Mouse (Mus musculus) limb, embryonic 13.5 days (tissue): ENCODE measurements at regions not wholly inside any gene's neighbourhood (a gene's known extent, or its start where the extent isn't known, plus 50 kb on each side); places are given as distances from the start of the nearest gene placed in this dataset.
A peak's percentile ranks its signal among the peaks of the same experiment; 100 is the strongest.

Source experiments
- ATAC-seq: fragments of 200-750 bp; cut with Nextera tagmentation; 2 replicates; pipeline ENCODE4 v1.8.0; 2017; ENCODE audit warnings: low read depth, moderate number of reproducible peaks, moderate TSS enrichment; ENCODE audit not compliant: low FRiP score
- H3K27ac ChIP-seq: fragments of 300-500 bp; sonication (generic); 2 replicates; pipeline ENCODE4 v1.5.1; 2015; ENCODE audit warnings: inconsistent platforms, mild to moderate bottlenecking, moderate library complexity
- H3K27me3 ChIP-seq: fragments of 300-500 bp; sonication (generic); 2 replicates; pipeline ENCODE4 v1.6.1; 2015; ENCODE audit warnings: mild to moderate bottlenecking, inconsistent platforms
- H3K36me3 ChIP-seq: fragments of 300-500 bp; sonication (generic); 2 replicates; pipeline ENCODE4 v1.6.1; 2015; ENCODE audit warnings: inconsistent platforms, mild to moderate bottlenecking, moderate library complexity
- H3K4me1 ChIP-seq: fragments of 300-500 bp; sonication (generic); 2 replicates; pipeline ENCODE4 v1.6.1; 2015; ENCODE audit warnings: inconsistent platforms
- H3K4me2 ChIP-seq: fragments of 300-500 bp; sonication (generic); replicated peaks from 2 replicates; pipeline ENCODE4 v1.6.1; 2015; ENCODE audit warnings: inconsistent platforms, mild to moderate bottlenecking, moderate library complexity
- H3K4me3 ChIP-seq: fragments of 300-500 bp; sonication (generic); 2 replicates; pipeline ENCODE4 v1.5.1; 2015; ENCODE audit warnings: moderate library complexity, mild to moderate bottlenecking, inconsistent platforms
- H3K9ac ChIP-seq: fragments of 300-500 bp; sonication (generic); 2 replicates; pipeline ENCODE4 v1.6.1; 2015; ENCODE audit warnings: mild to moderate bottlenecking, inconsistent platforms
- H3K9me3 ChIP-seq: fragments of 300-500 bp; sonication (generic); 2 replicates; pipeline ENCODE4 v1.6.1; 2016; ENCODE audit warnings: inconsistent platforms
- WGBS: fragments of 180-500 bp; shearing (Covaris S2); methylation state at CpG from one replicate; pipeline ENCODE4 v1.1.7; 2015; 5-methylcytosine and 5-hydroxymethylcytosine counted together

- WGBS: 75% methylated on average over 6 of the region's 6 CpGs
- ATAC-seq: no peak
- no peak overlapping the region for H3K4me2 ChIP-seq
Measured at GRCm38 (mm10) chr3:69953674-69954329, 53.6 kb upstream of the Otol1 start.

GRCm38 (mm10) chr3:69922792-69923418 lies 63.2 kb upstream of the Sptssb start:
- Histone ChIP-seq H3K36me3 (no peaks in the 10 kb centered on the region), H3K27me3 (no peaks in the 10 kb centered on the region), H3K9ac (no peak overlapping the region), H3K27ac (no peak overlapping the region), H3K4me3 (no peak overlapping the region), H3K4me2 (no peak overlapping the region), H3K4me1 (peaks cover 20% of the 10 kb centered on the region; the same call in 1 of the 2 replicates), H3K9me3 (no peaks in the 10 kb centered on the region)
- ATAC-seq: no peak; the same call in 1 of the 2 replicates
- WGBS: 74% methylated on average over 8 of the region's 8 CpGs

More at GRCm38 (mm10) chr3:69953674-69954329, 53.6 kb upstream of the Otol1 start:
- Histone ChIP-seq H3K4me3 (no peak overlapping the region), H3K9ac (no peak overlapping the region), H3K4me1 (no peaks in the 10 kb centered on the region), H3K9me3 (no peaks in the 10 kb centered on the region), H3K27ac (no peak overlapping the region), H3K27me3 (no peaks in the 10 kb centered on the region), H3K36me3 (no peaks in the 10 kb centered on the region)

GRCm38 (mm10) chr3:69912859-69913258 lies 53.1 kb upstream of the Sptssb start:
- Histone ChIP-seq H3K4me2 (peak overlapping the region; percentile 51), H3K9me3 (no peaks in the 10 kb centered on the region), H3K36me3 (no peaks in the 10 kb centered on the region), H3K27ac (no peak overlapping the region), H3K4me3 (no peak overlapping the region), H3K9ac (0 out of 2 replicates have a peak overlapping the region, but pooled peaks have one; percentile 48), H3K27me3 (0 out of 2 replicates have a peak, but pooled peaks cover 2% of the 10 kb centered on the region), H3K4me1 (peaks cover 11% of the 10 kb centered on the region)
- WGBS: 37% methylated on average over 14 of the region's 14 CpGs
- ATAC-seq: peak; percentile 64; the same call in 1 of the 2 replicates

GRCm38 (mm10) chr3:69910073-69910472 lies 50.3 kb upstream of the Sptssb start:
- no peak overlapping the region for H3K27ac ChIP-seq
- H3K9me3 ChIP-seq: no peaks in the 10 kb centered on the region
- no peak overlapping the region for H3K4me3 ChIP-seq
- H3K9ac ChIP-seq: no peak overlapping the region
- H3K36me3 ChIP-seq: no peaks in the 10 kb centered on the region
- H3K27me3 ChIP-seq: 0 out of 2 replicates have a peak, but pooled peaks cover 2% of the 10 kb centered on the region
- H3K4me2 ChIP-seq: no peak overlapping the region
- WGBS: 86% methylated on average over 8 of the region's 8 CpGs
- peaks cover 11% of the 10 kb centered on the region for H3K4me1 ChIP-seq
- no peak for ATAC-seq
